ENCODE assay signal across 28 mouse cellular contexts in genomic region chr11:116884061-116884460, GRCm38 (mm10). TPM values are rescaled to one million over a fixed set of nuclear protein-coding genes. Genes with fewer than 3 reads are reported as not detected.
"Had no signal": no experiment of that assay in that cellular context is flagged by ENCODE, and none has a peak within 500 bp of the region (broad histone marks: within the 10 kb centered on the region; RNA-seq: fewer than 3 reads in every experiment).

No protein-coding gene starts in this region.

- H3K27ac ChIP-seq: heart, adult 2 months; heart, embryonic 13.5 days; heart, embryonic 15.5 days; hindbrain, embryonic 13.5 days; hindbrain, embryonic 15.5 days; hindbrain, postnatal 0 days; kidney, embryonic 15.5 days; kidney, postnatal 0 days; limb, embryonic 13.5 days; limb, embryonic 15.5 days had no signal

- H3K9ac ChIP-seq: heart, embryonic 13.5 days; heart, embryonic 15.5 days; hindbrain, embryonic 13.5 days; hindbrain, embryonic 15.5 days; kidney, embryonic 15.5 days; limb, embryonic 13.5 days; limb, embryonic 15.5 days had no signal

- DNase-seq: gastrocnemius, postnatal 14 days; gastrocnemius, postnatal 36 days; heart, adult 11 months; heart, adult 2 months; heart, postnatal 14 days; heart, postnatal 36 days; kidney, adult 11 months; kidney, adult 2 months; kidney, adult 9 months; kidney, postnatal 14 days; kidney, postnatal 36 days; layer of hippocampus, adult 9-11 months; layer of hippocampus, postnatal 36 days; left cerebral cortex, postnatal 4 days had no signal

- H3K36me3 ChIP-seq: heart, embryonic 13.5 days; heart, embryonic 15.5 days; hindbrain, embryonic 13.5 days; hindbrain, embryonic 15.5 days; kidney, embryonic 15.5 days; limb, embryonic 13.5 days; limb, embryonic 15.5 days had no signal

- H3K9me3 ChIP-seq: heart, embryonic 13.5 days; heart, embryonic 15.5 days; hindbrain, embryonic 13.5 days; hindbrain, embryonic 15.5 days; kidney, embryonic 15.5 days; limb, embryonic 13.5 days; limb, embryonic 15.5 days had no signal

- ATAC-seq: hindbrain, postnatal 0 days; intestine, embryonic 16.5 days had no signal

- H3K27me3 ChIP-seq: hindbrain, embryonic 15.5 days had no signal

- H3K4me2 ChIP-seq: heart, embryonic 11.5 days; heart, embryonic 13.5 days; heart, embryonic 15.5 days; hindbrain, embryonic 13.5 days; hindbrain, embryonic 15.5 days; kidney, embryonic 15.5 days; limb, embryonic 13.5 days; limb, embryonic 15.5 days had no signal

- H3K4me3 ChIP-seq: heart, adult 2 months; heart, embryonic 13.5 days; heart, embryonic 15.5 days; hindbrain, embryonic 13.5 days; hindbrain, embryonic 15.5 days; kidney, embryonic 15.5 days; limb, embryonic 13.5 days; limb, embryonic 15.5 days had no signal

RNA-seq across cellular contexts. Expression of gene Mgat5b, which starts 34.6 kb away (rescaled TPM):
- total RNA-seq: gastrocnemius, adult 18-20 months; gastrocnemius, adult 8-10 months; gastrocnemius, postnatal 36 days; hematopoietic stem cell, adult 5-6 weeks had no signal
